Mouse (Mus musculus): ENCODE measurements around the gene Armc3.
"Not testable (repeated sequence)": the region's sequence is repeated elsewhere in the genome, so short reads cannot be mapped to it uniquely, and the experiment has no call there.

Armc3 gene

GRCm38 (mm10) chr2:19274583-19274982, 75.5 kb downstream of the Armc3 start:
- in situ Hi-C loops (cut with MboI, MseI): no loop called here

DNA sequence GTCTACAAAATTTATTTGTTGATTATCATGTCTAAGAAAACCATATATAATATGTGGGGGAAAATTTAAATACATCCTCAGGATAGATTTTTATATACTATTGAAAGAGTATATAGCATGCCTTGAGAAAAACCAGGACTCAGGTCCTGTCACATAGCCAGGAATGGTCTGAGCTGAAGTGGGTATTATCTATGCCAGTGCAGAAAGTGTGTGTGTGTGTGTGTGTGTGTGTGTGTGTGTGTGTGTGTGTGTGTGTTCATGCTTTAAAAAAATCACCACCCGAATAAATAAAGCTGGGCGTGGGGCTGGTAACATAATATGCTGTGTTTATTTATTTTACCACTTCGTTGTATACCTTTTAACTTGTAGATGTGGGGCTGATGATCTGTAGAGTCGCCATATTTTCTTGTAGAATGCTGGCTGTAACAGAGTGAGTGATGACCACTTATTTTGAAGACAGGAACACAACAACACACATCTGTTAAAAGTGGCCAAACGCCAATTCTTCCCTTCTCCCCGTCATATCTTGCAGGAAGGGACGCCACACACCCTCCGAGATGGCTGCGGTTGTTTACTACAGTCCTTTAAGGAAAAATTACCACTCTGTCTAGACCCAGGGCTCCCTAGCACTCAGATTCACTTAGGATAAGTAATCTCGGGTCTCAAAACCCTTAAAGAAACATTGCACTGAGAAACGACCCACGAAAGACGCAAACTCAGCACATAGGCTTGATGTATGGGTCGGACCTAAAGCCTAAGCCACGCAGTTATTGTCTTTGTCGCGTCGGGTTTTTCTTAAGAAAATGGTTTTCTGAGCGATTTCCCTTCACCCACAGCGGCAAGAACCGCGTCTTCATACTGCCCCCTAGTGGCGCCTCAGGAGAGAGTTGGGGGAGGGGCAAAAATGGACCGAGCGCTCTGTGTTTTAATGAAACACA, 76.8 kb downstream of the Armc3 start:
- in situ Hi-C loops (cut with MboI, MseI): loop anchor here in 1 of 2 experiments (5.0 kb wide), 1 partner anchor 404 kb away; no protein-coding TSS in a partner anchor

DNA sequence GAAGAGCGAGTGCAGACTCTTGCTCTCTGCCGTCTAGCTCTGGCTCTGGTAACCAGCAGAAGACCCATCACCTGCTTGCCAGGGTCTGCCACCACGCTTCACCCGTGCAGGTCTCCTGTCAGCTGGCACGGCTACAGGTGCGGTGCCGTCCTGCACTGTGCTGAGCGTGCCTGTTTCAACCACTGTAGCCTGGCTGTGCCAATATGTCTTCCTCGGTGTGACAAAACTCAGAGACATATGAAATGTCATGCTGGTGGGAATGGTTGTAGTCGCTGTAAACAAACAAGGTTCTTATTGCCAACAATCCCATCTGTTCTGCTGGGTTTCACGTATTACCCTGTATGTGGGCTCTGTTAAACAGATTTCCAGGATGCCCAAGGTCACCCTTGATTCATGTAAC, 81.2 kb downstream of the Armc3 start:
- in situ Hi-C loops (cut with MboI, MseI): no loop called here

DNA sequence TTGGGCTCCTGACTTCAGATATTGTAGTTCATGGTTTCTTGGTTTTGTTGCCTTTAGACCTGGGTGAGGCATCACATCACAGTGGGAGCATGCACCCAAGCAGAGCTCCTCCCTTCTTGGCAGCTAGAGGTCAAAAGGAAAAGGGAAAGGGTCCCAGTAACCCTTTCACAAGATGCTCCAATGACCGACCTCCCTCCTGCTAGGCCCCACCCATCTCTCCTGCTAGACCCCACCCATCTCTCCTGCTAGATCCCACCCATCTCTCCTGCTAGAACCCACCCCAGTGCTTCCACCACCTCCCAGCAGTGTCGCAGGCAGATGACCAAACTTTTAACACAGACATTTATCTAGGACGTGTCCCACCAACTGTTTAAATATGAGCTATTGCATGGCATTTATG, 93.3 kb downstream of the Armc3 start:
- in situ Hi-C loops (cut with MboI, MseI): no loop called here

DNA sequence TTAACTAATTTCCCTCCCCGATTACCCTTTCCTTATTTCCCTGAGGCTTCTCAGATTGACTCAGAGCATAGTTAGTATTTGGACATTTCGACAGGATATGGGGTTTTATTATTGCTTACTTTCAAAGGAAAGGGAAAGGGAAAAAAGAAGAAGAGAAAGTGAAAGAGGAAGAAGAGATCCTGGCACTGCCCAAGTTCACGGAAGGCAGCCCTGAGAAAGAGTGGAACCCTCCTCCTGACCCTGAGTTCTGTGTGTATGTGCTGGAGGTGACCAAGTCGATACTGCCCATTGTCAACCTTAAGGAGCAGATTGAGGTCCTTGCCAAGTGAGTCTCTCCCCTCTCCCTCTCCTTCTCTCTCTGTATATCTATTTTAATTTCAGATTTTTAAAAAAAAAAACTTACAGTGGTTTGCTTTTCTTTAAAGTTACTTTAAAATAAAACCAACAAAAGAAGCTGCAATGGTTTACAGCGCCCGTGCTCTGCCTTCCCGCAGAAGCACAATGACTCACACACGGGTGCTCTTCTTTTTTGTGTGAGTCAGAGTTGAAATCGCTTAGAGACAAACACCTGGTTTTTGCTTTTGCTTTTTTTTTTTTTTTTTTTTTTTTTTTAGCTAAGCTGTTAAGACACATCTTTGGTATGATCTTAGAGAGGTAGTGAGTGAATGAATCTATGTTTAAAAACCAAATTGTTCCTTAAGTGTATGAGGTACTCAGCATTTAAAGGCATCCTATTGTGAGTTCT, 101.4 kb downstream of the Armc3 start:
- in situ Hi-C loops (cut with MboI, MseI): no loop called here

- in situ Hi-C loops (cut with MboI, MseI): no loop called here
These were observed 102.1 kb downstream of the Armc3 start for GRCm38 (mm10) chr2:19301251-19301650.

DNA sequence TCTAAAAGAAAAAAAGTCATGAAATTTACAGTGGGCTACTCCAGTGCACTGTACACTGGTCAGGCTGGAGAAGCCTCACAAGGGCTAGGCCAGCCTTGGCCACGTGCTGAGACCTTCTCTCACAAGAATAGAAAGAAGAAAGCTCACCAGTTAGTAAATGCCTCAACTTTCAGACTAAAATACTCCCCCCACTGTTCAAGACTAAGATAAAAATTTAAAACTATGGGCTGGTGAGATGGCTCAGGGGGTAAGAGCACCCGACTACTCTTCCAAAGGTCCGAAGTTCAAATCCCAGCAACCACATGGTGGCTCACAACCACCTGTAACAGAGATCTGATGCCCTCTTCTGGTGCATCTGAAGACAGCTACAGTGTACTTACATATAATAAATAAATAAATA, 104.0 kb downstream of the Armc3 start:
- in situ Hi-C loops (cut with MboI, MseI): not testable (repeated sequence)

GRCm38 (mm10) chr2:19310498-19310897, 111.4 kb downstream of the Armc3 start:
- in situ Hi-C loops (cut with MboI, MseI): no loop called here

- in situ Hi-C loops (cut with MboI, MseI): no loop called here
These were observed 117.0 kb downstream of the Armc3 start for GRCm38 (mm10) chr2:19316056-19316455.

DNA sequence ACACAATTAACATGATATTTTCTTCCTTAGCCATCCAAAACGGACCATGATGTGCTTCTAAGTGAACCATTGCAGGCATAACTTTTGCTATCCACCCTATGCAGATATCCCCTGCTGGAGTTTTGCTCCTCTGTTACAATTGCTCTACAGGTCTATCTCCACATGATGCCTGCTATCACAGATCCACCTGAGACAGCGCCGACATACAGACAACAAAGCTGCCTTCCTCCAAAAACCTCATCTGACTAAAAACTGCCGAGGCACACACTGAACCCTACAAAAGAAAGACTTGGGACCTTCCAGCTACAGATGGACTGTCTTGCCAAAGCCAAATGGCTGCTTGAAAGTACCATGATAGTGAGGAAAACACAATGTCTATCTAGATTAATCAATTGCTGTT, 117.6 kb downstream of the Armc3 start:
- in situ Hi-C loops (cut with MboI, MseI): no loop called here

GRCm38 (mm10) chr2:19317151-19317812, 118.2 kb downstream of the Armc3 start:
- in situ Hi-C loops (cut with MboI, MseI): not testable (repeated sequence)

DNA sequence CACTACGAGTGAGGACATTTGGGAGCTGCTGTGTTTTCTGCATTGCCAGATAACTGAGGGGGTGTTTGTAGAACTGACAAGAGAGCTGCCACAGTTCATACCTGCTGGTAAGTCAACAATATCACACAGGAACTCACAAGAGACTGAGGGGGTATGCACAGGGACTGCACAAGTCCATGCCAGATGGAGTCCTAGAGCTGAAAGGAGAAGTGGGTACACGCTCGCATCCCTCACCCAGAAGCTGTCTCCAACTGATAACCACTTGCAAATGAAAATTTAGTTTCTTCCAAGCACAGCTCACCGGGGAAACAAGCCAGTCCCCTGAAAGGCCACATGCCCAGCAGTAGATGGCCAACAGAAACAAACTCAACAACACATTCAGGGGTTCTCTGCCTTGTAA, 119.4 kb downstream of the Armc3 start:
- in situ Hi-C loops (cut with MboI, MseI): no loop called here

GRCm38 (mm10) chr2:19319284-19319683, 120.2 kb downstream of the Armc3 start:
- in situ Hi-C loops (cut with MboI, MseI): no loop called here

- in situ Hi-C loops (cut with MboI, MseI): no loop called here
These were observed 123.3 kb downstream of the Armc3 start for GRCm38 (mm10) chr2:19322448-19322847.

DNA sequence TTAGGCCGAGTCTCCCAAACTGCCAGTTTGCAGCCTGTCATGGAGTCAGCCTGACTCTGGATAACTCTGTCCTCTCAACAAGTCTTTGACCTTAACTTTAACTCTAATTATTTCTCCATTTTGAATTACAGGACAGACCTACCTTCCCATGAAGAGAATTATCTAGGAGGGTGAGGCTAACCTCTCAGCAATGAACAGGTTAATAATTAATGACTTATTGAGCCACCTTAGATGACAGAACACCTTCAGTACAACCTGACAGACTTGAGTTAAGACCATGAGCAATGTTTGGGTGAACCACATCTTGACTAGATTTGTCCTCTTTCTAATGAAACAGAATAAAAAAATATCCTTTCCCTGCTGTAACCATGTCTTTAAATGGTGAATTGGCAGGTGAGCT, 127.3 kb downstream of the Armc3 start:
- in situ Hi-C loops (cut with MboI, MseI): no loop called here

- in situ Hi-C loops (cut with MboI, MseI): no loop called here
These were observed 128.7 kb downstream of the Armc3 start for GRCm38 (mm10) chr2:19327811-19328210.

DNA sequence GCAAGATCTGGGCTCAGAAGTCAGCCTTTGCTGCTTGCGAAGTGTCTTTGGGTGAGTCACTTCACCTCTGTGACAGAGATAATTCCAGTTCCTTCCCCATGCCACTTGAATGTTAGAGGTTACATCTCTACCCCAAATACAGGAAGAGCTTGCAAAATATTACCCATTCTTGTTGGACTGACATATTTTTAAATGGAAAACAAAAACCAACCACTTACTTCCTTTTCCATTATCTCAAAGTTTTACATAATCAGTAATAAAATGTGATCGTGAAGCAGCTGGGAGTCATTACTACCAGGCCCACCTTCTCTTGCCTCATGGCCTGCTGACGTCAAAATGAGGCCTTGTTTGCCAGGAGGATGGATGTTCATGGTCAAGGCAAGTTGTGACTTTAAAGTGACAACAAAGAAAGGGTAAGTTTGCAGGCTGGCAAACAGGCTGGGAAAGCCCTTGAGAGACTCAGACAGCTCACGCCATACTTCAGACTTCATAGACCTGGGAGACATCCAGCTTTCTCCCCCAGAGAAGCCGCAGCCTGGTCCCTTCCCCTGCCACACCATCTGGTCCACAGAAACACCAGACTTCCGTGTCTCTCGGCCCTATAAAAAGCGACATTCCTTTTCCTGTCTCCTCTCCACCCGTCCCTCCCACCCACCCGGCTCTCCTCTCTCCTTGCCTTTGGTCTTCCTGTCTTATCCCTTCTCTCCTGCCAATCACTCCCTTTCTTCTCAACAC, 145.0 kb downstream of the Armc3 start:
- in situ Hi-C loops (cut with MboI, MseI): no loop called here

DNA sequence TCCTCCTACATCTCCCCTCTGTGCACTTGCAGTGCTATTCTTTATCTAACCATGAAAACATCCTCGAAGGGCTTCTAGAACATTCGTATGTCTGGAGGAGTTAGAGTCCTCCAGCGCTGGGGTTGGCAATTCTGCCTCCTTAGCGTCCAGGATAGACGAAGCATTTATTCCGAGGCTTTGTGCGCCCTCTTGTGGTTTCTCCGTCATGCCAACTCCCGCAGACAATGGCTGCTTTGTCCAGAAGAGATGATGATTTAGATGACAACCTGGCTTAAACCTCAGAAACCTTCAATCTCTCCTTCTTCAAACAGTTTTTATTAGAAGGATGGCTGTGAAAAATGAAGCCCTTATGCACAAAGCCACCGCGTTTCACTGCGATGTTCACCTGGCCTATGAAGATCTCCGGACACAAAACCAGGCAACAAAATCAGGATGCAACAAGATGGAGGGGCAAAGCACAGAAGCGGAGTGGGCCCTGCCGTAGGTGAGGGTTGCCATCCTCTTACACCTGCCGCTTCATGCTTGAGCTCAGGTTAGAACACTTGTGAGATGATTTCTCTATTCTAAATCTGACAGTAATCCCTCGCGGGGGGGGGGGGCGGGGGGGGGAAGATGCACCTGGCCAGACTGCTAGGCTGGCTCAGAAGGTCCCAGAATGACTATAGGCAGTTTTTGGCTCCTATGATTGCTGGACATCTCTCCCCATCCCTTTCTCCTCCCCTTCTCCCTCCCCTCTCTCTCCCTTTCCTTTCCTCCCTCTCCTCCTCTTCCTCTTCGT, 145.7 kb downstream of the Armc3 start:
- in situ Hi-C loops (cut with MboI, MseI): loop anchor here (5.0 kb wide), 2 partner anchors 98 to 103 kb away; no protein-coding TSS in a partner anchor

- in situ Hi-C loops (cut with MboI, MseI): loop anchor here (5.0 kb wide), 2 partner anchors 98 to 103 kb away; no protein-coding TSS in a partner anchor
These were observed 146.4 kb downstream of the Armc3 start for GRCm38 (mm10) chr2:19345414-19345964.

GRCm38 (mm10) chr2:19348454-19348853, 149.4 kb downstream of the Armc3 start:
- in situ Hi-C loops (cut with MboI, MseI): loop anchor here (5.0 kb wide), 2 partner anchors 101 to 106 kb away; no protein-coding TSS in a partner anchor
